Mouse (Mus musculus) CH12.LX (cell line): ENCODE results near the gene Tmem215.

ENCODE experiments used
- CTCF ChIP-seq, 2 experiments: IDR thresholded peaks in 1 of 2; conservative IDR thresholded peaks in 1 of 2; 2 replicates each; pipeline ENCODE4 v1.5.1; 2011 to 2012; ENCODE audit warnings: low read depth in 2 of 2, low read length in 2 of 2, improper control_type of control experiment in 1 of 2, inconsistent platforms in 1 of 2, mild to moderate bottlenecking in 1 of 2, moderate library complexity in 1 of 2
- E2F4 ChIP-seq: IDR thresholded peaks from 2 replicates; pipeline ENCODE4 v1.6.1; 2011; ENCODE audit warnings: low read depth, low read length, improper control_type of control experiment; ENCODE audit not compliant: insufficient replicate concordance
- ELF1 ChIP-seq: IDR thresholded peaks from 2 replicates; pipeline ENCODE4 v1.6.1; 2014; ENCODE audit warnings: low read depth, mild to moderate bottlenecking, inconsistent platforms, low read length, improper control_type of control experiment
- EP300 ChIP-seq: IDR thresholded peaks from 2 replicates; pipeline ENCODE4 v1.6.1; 2011; ENCODE audit warnings: low read length, improper control_type of control experiment
- HCFC1 ChIP-seq: IDR thresholded peaks from 2 replicates; pipeline ENCODE4 v1.6.1; 2012; ENCODE audit warnings: low read depth, mild to moderate bottlenecking, inconsistent platforms, low read length, improper control_type of control experiment
- MAFK ChIP-seq: IDR thresholded peaks from 2 replicates; pipeline ENCODE4 v1.6.1; 2011; ENCODE audit warnings: low read length, improper control_type of control experiment; ENCODE audit not compliant: insufficient replicate concordance
- NELFE ChIP-seq: IDR thresholded peaks from 2 replicates; pipeline ENCODE4 v1.6.1; 2011; ENCODE audit warnings: low read depth, low read length, improper control_type of control experiment
- POLR2A ChIP-seq: IDR thresholded peaks from 2 replicates; pipeline ENCODE4 v1.6.1; 2011; ENCODE audit warnings: low read depth, mild to moderate bottlenecking, improper control_type of control experiment, low read length
- RAD21 ChIP-seq: IDR thresholded peaks from 2 replicates; pipeline ENCODE4 v1.6.1; 2011; ENCODE audit warnings: low read depth, mild to moderate bottlenecking, low read length, improper control_type of control experiment, moderate library complexity
- SMC3 ChIP-seq: IDR thresholded peaks from 2 replicates; pipeline ENCODE4 v1.6.1; 2011; ENCODE audit warnings: low read depth, low read length, improper control_type of control experiment
- TCF12 ChIP-seq: IDR thresholded peaks from 2 replicates; pipeline ENCODE4 v1.6.1; 2014; ENCODE audit warnings: low read depth, mild to moderate bottlenecking, inconsistent platforms, low read length, improper control_type of control experiment
- USF2 ChIP-seq: conservative IDR thresholded peaks from 2 replicates; pipeline ENCODE4 v1.6.1; 2011; ENCODE audit warnings: low read depth, low read length, improper control_type of control experiment
- ZC3H11A ChIP-seq: IDR thresholded peaks from 2 replicates; pipeline ENCODE4 v1.6.1; 2012; ENCODE audit warnings: low read depth, mild to moderate bottlenecking, inconsistent platforms, low read length, improper control_type of control experiment
- ZNF384 ChIP-seq: IDR thresholded peaks from 2 replicates; pipeline ENCODE4 v1.6.1; 2012; ENCODE audit warnings: low read depth, low read length, improper control_type of control experiment, inconsistent platforms

DNA sequence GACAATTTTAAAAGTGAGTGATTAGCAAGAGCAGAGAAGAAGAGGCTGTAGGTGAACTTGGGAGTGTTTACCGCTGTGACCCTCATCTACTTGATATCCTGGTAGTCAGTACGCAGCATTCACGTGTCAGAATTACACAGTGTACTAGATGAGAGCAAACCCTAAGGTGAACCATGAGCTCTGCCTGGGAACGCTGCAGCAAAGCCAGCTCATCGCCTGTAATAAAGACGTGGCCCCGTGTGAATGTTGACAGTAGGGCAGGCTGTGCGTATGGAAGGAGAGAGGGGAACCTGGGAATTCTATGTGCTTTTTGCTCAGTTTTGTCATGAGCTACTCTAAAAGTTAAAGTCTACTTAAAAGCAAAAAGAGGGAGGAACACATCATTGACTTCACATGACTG, 19.8 kb downstream of the Tmem215 start:
- TF ChIP-seq MAFK (no peak), NELFE (no peak), ZC3H11A (no peak), RAD21 (no peak), CTCF (conservative IDR thresholded peaks at IDR 0.05 in 1 of 2, IDR thresholded peaks at IDR 0.05 in 1 of 2; ENCODE audit: low read depth in 2 of 2, low read length in 2 of 2) (no peak), EP300 (no peak), POLR2A (no peak), TCF12 (no peak), HCFC1 (no peak), ELF1 (no peak), E2F4 (no peak), USF2 (no peak), SMC3 (no peak), ZNF384 (no peak)
